Mouse (Mus musculus) ES-Bruce4 (cell line): ENCODE data around the gene Ugt1a6a. TPM values are rescaled to one million over a fixed set of nuclear protein-coding genes. Genes with fewer than 3 reads are reported as not detected.

ENCODE experiments used
- H3K27ac ChIP-seq: 2 replicates; pipeline ENCODE4 v1.5.1; 2012; ENCODE audit warnings: low read length, inconsistent platforms; ENCODE audit not compliant: insufficient read depth
- H3K27me3 ChIP-seq: 2 replicates; pipeline ENCODE4 v1.6.1; 2012; ENCODE audit warnings: mild to moderate bottlenecking, low read length, inconsistent platforms; ENCODE audit not compliant: control insufficient read depth, poor library complexity, insufficient read depth, severe bottlenecking
- H3K36me3 ChIP-seq: 2 replicates; pipeline ENCODE4 v1.6.1; 2012; ENCODE audit warnings: inconsistent platforms, mild to moderate bottlenecking, low read length, moderate library complexity; ENCODE audit not compliant: control insufficient read depth, poor library complexity, insufficient read depth, severe bottlenecking
- H3K4me1 ChIP-seq: one replicate; pipeline ENCODE4 v1.8.1; 2011; ENCODE audit warnings: low read length; ENCODE audit not compliant: control insufficient read depth, insufficient read depth
- H3K4me3 ChIP-seq: 2 replicates; pipeline ENCODE4 v1.5.1; 2011; ENCODE audit warnings: low read depth, mild to moderate bottlenecking, low read length
- H3K9ac ChIP-seq: 2 replicates; pipeline ENCODE4 v1.6.1; 2012; ENCODE audit warnings: low read depth, mild to moderate bottlenecking, inconsistent platforms; ENCODE audit not compliant: poor library complexity, severe bottlenecking
- H3K9me3 ChIP-seq: replicated peaks from 2 replicates; pipeline ENCODE4 v1.6.1; 2012; ENCODE audit warnings: mild to moderate bottlenecking, low read length, inconsistent platforms; ENCODE audit not compliant: control insufficient read depth, poor library complexity, insufficient read depth, severe bottlenecking
- CTCF ChIP-seq: IDR thresholded peaks from one replicate; pipeline ENCODE4 v1.8.1; 2011; ENCODE audit warnings: low read depth, low read length
- EP300 ChIP-seq: IDR thresholded peaks from 2 replicates; pipeline ENCODE4 v1.6.1; 2011; ENCODE audit warnings: low read depth, low read length; ENCODE audit not compliant: insufficient read depth
- POLR2A ChIP-seq: IDR thresholded peaks from one replicate; pipeline ENCODE4 v1.8.1; 2011; ENCODE audit warnings: low read length; ENCODE audit not compliant: insufficient read depth
- polyA plus RNA-seq: library from polyadenylated mRNA; stranded (reverse); fragments of >200 nt; gene quantifications from 2 replicates; pipeline ENCODE4 v1.2.4, GENCODE M21; 2011; ENCODE audit warnings: low read depth; ENCODE audit not compliant: missing spikeins, insufficient read depth, insufficient read length

The Ugt1a6a gene
- polyA plus RNA-seq, 1 experiment, result not detected

GRCm38 (mm10) chr1:88259643-88260024 is 125.0 kb downstream of the Ugt1a6a start:
- TF ChIP-seq POLR2A, result no peak
- TF ChIP-seq EP300, result no peak
- TF ChIP-seq CTCF, result no peak
- Histone ChIP-seq H3K9ac (no peak overlapping the region), H3K9me3 (no peaks in the 10 kb centered on the region), H3K27me3 (no peaks in the 10 kb centered on the region), H3K4me1 (no peaks in the 10 kb centered on the region), H3K27ac (no peak overlapping the region), H3K36me3 (peaks cover 23% of the 10 kb centered on the region), H3K4me3 (no peak overlapping the region)

GRCm38 (mm10) chr1:88260114-88260513 is 125.5 kb downstream of the Ugt1a6a start:
- no peaks in the 10 kb centered on the region for H3K9me3 ChIP-seq

GRCm38 (mm10) chr1:88260604-88261377 is 126.2 kb downstream of the Ugt1a6a start:
- H3K27ac ChIP-seq, result no peak overlapping the region
- H3K9ac ChIP-seq, result no peak overlapping the region
- H3K4me3 ChIP-seq, result no peak overlapping the region
- TF ChIP-seq EP300 (no peak), POLR2A (no peak)
- H3K9me3 ChIP-seq, result no peaks in the 10 kb centered on the region
- no peaks in the 10 kb centered on the region for H3K4me1 ChIP-seq
- H3K36me3 ChIP-seq, result peaks cover 34% of the 10 kb centered on the region
- no peaks in the 10 kb centered on the region for H3K27me3 ChIP-seq

More at GRCm38 (mm10) chr1:88260114-88260513, 125.5 kb downstream of the Ugt1a6a start:
- Histone ChIP-seq H3K27ac (no peak overlapping the region), H3K9ac (no peak overlapping the region), H3K27me3 (no peaks in the 10 kb centered on the region), H3K36me3 (peaks cover 27% of the 10 kb centered on the region), H3K4me1 (no peaks in the 10 kb centered on the region), H3K4me3 (no peak overlapping the region)
- TF ChIP-seq EP300, result no peak
- no peak for TF ChIP-seq POLR2A
- no peak for TF ChIP-seq CTCF

- Histone ChIP-seq H3K36me3 (peaks cover 43% of the 10 kb centered on the region), H3K9me3 (no peaks in the 10 kb centered on the region)
- TF ChIP-seq CTCF, result no peak
- no peak for TF ChIP-seq POLR2A
- no peak for TF ChIP-seq EP300
These were observed 127.1 kb downstream of the Ugt1a6a start for GRCm38 (mm10) chr1:88261706-88262105.

GRCm38 (mm10) chr1:88262255-88262654 is 127.6 kb downstream of the Ugt1a6a start:
- Histone ChIP-seq H3K4me3 (no peak overlapping the region), H3K36me3 (peaks cover 49% of the 10 kb centered on the region), H3K27ac (no peak overlapping the region), H3K27me3 (no peaks in the 10 kb centered on the region), H3K9me3 (no peaks in the 10 kb centered on the region), H3K9ac (no peak overlapping the region), H3K4me1 (no peaks in the 10 kb centered on the region)
- no peak for TF ChIP-seq EP300
- no peak for TF ChIP-seq POLR2A

More at GRCm38 (mm10) chr1:88261706-88262105, 127.1 kb downstream of the Ugt1a6a start:
- H3K4me3 ChIP-seq, result no peak overlapping the region
- H3K4me1 ChIP-seq, result no peaks in the 10 kb centered on the region
- H3K27me3 ChIP-seq, result no peaks in the 10 kb centered on the region
- H3K9ac ChIP-seq, result no peak overlapping the region
- no peak overlapping the region for H3K27ac ChIP-seq

GRCm38 (mm10) chr1:88262961-88263360 is 128.4 kb downstream of the Ugt1a6a start:
- Histone ChIP-seq H3K9ac (no peak overlapping the region), H3K4me3 (no peak overlapping the region), H3K27me3 (no peaks in the 10 kb centered on the region), H3K36me3 (peaks cover 56% of the 10 kb centered on the region), H3K4me1 (no peaks in the 10 kb centered on the region), H3K27ac (no peak overlapping the region), H3K9me3 (no peaks in the 10 kb centered on the region)
- TF ChIP-seq POLR2A (no peak), CTCF (no peak)
